Mouse (Mus musculus) liver, postnatal 0 days (tissue): ENCODE measurements around the gene Abr. TPM values are rescaled to one million over a fixed set of nuclear protein-coding genes. Genes with fewer than 3 reads are reported as not detected.
A peak's percentile ranks its signal among the peaks of the same experiment; 100 is the strongest.

Experiments
- ATAC-seq: fragments of 200-750 bp; cut with Nextera tagmentation; 2 replicates; pipeline ENCODE4 v1.8.0; 2017; ENCODE audit warnings: mild to moderate bottlenecking, moderate library complexity
- DNase-seq: peaks from one replicate; pipeline ENCODE4 v3.0.0-alpha.2; 2016
- H3K27ac ChIP-seq: fragments of 300-500 bp; sonication (generic); 2 replicates; pipeline ENCODE4 v1.5.1; 2014; ENCODE audit warnings: antibody characterized with exemption, moderate library complexity, mild to moderate bottlenecking, low read depth
- H3K27me3 ChIP-seq: fragments of 300-500 bp; sonication (generic); 2 replicates; pipeline ENCODE4 v1.6.1; 2014; ENCODE audit warnings: low read length, control low read depth, mixed read lengths; ENCODE audit not compliant: insufficient read depth
- H3K36me3 ChIP-seq: fragments of 300-500 bp; sonication (generic); replicated peaks from 2 replicates; pipeline ENCODE4 v1.6.1; 2014; ENCODE audit warnings: mild to moderate bottlenecking, control low read depth, low read length, moderate library complexity, mixed read lengths; ENCODE audit not compliant: insufficient read depth
- H3K4me1 ChIP-seq: fragments of 300-500 bp; sonication (generic); 2 replicates; pipeline ENCODE4 v1.6.1; 2014; ENCODE audit warnings: antibody characterized with exemption, mild to moderate bottlenecking, control low read depth; ENCODE audit not compliant: insufficient read depth
- H3K4me2 ChIP-seq: fragments of 300-500 bp; sonication (generic); 2 replicates; pipeline ENCODE4 v1.6.1; 2014; ENCODE audit warnings: low read depth, mild to moderate bottlenecking, low read length, moderate library complexity, mixed read lengths
- H3K4me3 ChIP-seq: fragments of 300-500 bp; sonication (generic); 2 replicates; pipeline ENCODE4 v1.5.1; 2014; ENCODE audit warnings: low read depth, low read length
- H3K9ac ChIP-seq: fragments of 300-500 bp; sonication (generic); replicated peaks from 2 replicates; pipeline ENCODE4 v1.6.1; 2014; ENCODE audit warnings: mild to moderate bottlenecking, moderate library complexity
- H3K9me3 ChIP-seq: fragments of 300-500 bp; sonication (generic); 2 replicates; pipeline ENCODE4 v1.6.1; 2016; ENCODE audit warnings: mild to moderate bottlenecking, control low read depth, low read length, mixed read lengths
- CTCF ChIP-seq: sonication (generic); IDR thresholded peaks from 2 replicates; pipeline ENCODE4 v1.5.1; 2016; ENCODE audit warnings: antibody characterized with exemption, low read depth
- EP300 ChIP-seq: IDR thresholded peaks from 2 replicates; pipeline ENCODE4 v1.6.1; 2016; ENCODE audit warnings: antibody characterized with exemption, low read depth, mild to moderate bottlenecking
- WGBS: fragments of 180-500 bp; shearing (Covaris S2); extraction: QIAGEN DNeasy Blood & Tissue Kit; methylation state at CpG from one replicate; pipeline ENCODE4 v1.1.7; 2014; ENCODE audit not compliant: insufficient replicate concordance; 5-methylcytosine and 5-hydroxymethylcytosine counted together
- polyA plus RNA-seq: library from polyadenylated mRNA; unstranded; fragments of >200 nt; fragmentation: Nextera tagmentation; extraction: Ambion mirVana; gene quantifications from 2 replicates; pipeline ENCODE4 v1.2.1, GENCODE M21; 2015

Abr gene
- polyA plus RNA-seq, 1 experiment from 2014 or later: 3.6 TPM

GRCm38 (mm10) chr11:76508831-76509595 is 113.1 kb downstream of the Abr start:
- H3K9me3 ChIP-seq: no peaks in the 10 kb centered on the region
- no peak overlapping the region for H3K4me3 ChIP-seq
- H3K27ac ChIP-seq: no peak overlapping the region
- TF ChIP-seq EP300 (no peak), CTCF (no peak)
- peaks cover 7% of the 10 kb centered on the region; the same call in 1 of the 2 replicates for H3K4me1 ChIP-seq
- no peak overlapping the region for H3K9ac ChIP-seq
- no peaks in the 10 kb centered on the region for H3K27me3 ChIP-seq
- no peak for ATAC-seq
- 84% methylated on average over 32 of the region's 32 CpGs for WGBS
- H3K4me2 ChIP-seq: no peak overlapping the region
- DNase-seq: no peak
- no peaks in the 10 kb centered on the region for H3K36me3 ChIP-seq

GRCm38 (mm10) chr11:76508125-76508524 is 114.0 kb downstream of the Abr start:
- Histone ChIP-seq H3K4me3 (no peak overlapping the region), H3K4me1 (peaks cover 7% of the 10 kb centered on the region; the same call in 1 of the 2 replicates), H3K4me2 (no peak overlapping the region), H3K9ac (no peak overlapping the region), H3K27ac (no peak overlapping the region), H3K9me3 (no peaks in the 10 kb centered on the region), H3K27me3 (no peaks in the 10 kb centered on the region), H3K36me3 (no peaks in the 10 kb centered on the region)
- WGBS: 77% methylated on average over 4 of the region's 4 CpGs
- DNase-seq (no peak), ATAC-seq (no peak)
- no peak for TF ChIP-seq EP300
- TF ChIP-seq CTCF: no peak

- no peak for ATAC-seq
- H3K9me3 ChIP-seq: no peaks in the 10 kb centered on the region
- no peak overlapping the region for H3K4me2 ChIP-seq
- no peak overlapping the region for H3K4me3 ChIP-seq
- TF ChIP-seq EP300 (no peak), CTCF (no peak)
- no peak overlapping the region for H3K9ac ChIP-seq
- H3K27ac ChIP-seq: no peak overlapping the region
- no peak for DNase-seq
- H3K27me3 ChIP-seq: no peaks in the 10 kb centered on the region
- WGBS: 82% methylated on average over 8 of the region's 8 CpGs
- peaks cover 7% of the 10 kb centered on the region; the same call in 1 of the 2 replicates for H3K4me1 ChIP-seq
- H3K36me3 ChIP-seq: no peaks in the 10 kb centered on the region
Observed at GRCm38 (mm10) chr11:76507302-76508124, 114.6 kb downstream of the Abr start.

- Histone ChIP-seq H3K4me3 (no peak overlapping the region), H3K36me3 (no peaks in the 10 kb centered on the region), H3K27ac (no peak overlapping the region), H3K4me1 (peaks cover 7% of the 10 kb centered on the region; the same call in 1 of the 2 replicates), H3K9me3 (no peaks in the 10 kb centered on the region), H3K4me2 (no peak overlapping the region), H3K9ac (no peak overlapping the region), H3K27me3 (no peaks in the 10 kb centered on the region)
- TF ChIP-seq CTCF (peak; percentile 85), EP300 (no peak)
- DNase-seq (peak; percentile 47), ATAC-seq (0 out of 2 replicates have a peak, but pooled peaks have one; percentile 17)
- WGBS: 73% methylated on average over 5 of the region's 5 CpGs
Observed at GRCm38 (mm10) chr11:76506514-76507228, 115.4 kb downstream of the Abr start.

- Histone ChIP-seq H3K4me1 (peaks cover 4% of the 10 kb centered on the region; the same call in 1 of the 2 replicates), H3K9me3 (no peaks in the 10 kb centered on the region), H3K4me2 (no peak overlapping the region), H3K27me3 (no peaks in the 10 kb centered on the region), H3K27ac (no peak overlapping the region), H3K9ac (no peak overlapping the region), H3K36me3 (no peaks in the 10 kb centered on the region), H3K4me3 (no peak overlapping the region)
- WGBS: 94% methylated on average over 1 of the region's 1 CpGs
- ATAC-seq (no peak), DNase-seq (no peak)
- TF ChIP-seq CTCF (no peak), EP300 (no peak)
Observed at GRCm38 (mm10) chr11:76505106-76505505, 117.0 kb downstream of the Abr start.
